Mouse (Mus musculus) heart, postnatal 0 days (tissue): ENCODE data around the gene Qtrt1. TPM values are rescaled to one million over a fixed set of nuclear protein-coding genes. Genes with fewer than 3 reads are reported as not detected.

Experiments used
- ATAC-seq: fragments of 200-750 bp; cut with Nextera tagmentation; 2 replicates; pipeline ENCODE4 v1.8.0; 2017; ENCODE audit warnings: low read depth, moderate number of reproducible peaks, moderate library complexity; ENCODE audit not compliant: insufficient read depth
- DNase-seq: peaks from one replicate; pipeline ENCODE4 v3.0.0-alpha.2; 2016; ENCODE audit warnings: low spot score
- H3K27ac ChIP-seq: fragments of 300-500 bp; sonication (generic); 2 replicates; pipeline ENCODE4 v1.5.1; 2014; ENCODE audit warnings: low read depth, mild to moderate bottlenecking
- H3K27me3 ChIP-seq: fragments of 300-500 bp; sonication (generic); 2 replicates; pipeline ENCODE4 v1.6.1; 2014; ENCODE audit warnings: low read length, mixed read lengths; ENCODE audit not compliant: control insufficient read depth, insufficient read depth
- H3K36me3 ChIP-seq: fragments of 300-500 bp; sonication (generic); replicated peaks from 2 replicates; pipeline ENCODE4 v1.6.1; 2014; ENCODE audit warnings: low read length, mixed read lengths; ENCODE audit not compliant: control insufficient read depth, insufficient read depth
- H3K4me1 ChIP-seq: fragments of 300-500 bp; sonication (generic); 2 replicates; pipeline ENCODE4 v1.6.1; 2014; ENCODE audit warnings: antibody characterized with exemption; ENCODE audit not compliant: control insufficient read depth, insufficient read depth
- H3K4me2 ChIP-seq: fragments of 300-500 bp; sonication (generic); 2 replicates; pipeline ENCODE4 v1.6.1; 2014; ENCODE audit warnings: low read depth, mild to moderate bottlenecking, low read length, moderate library complexity
- H3K4me3 ChIP-seq: fragments of 300-500 bp; sonication (generic); 2 replicates; pipeline ENCODE4 v1.5.1; 2014; ENCODE audit warnings: low read depth, low read length
- H3K9ac ChIP-seq: fragments of 300-500 bp; sonication (generic); replicated peaks from 2 replicates; pipeline ENCODE4 v1.6.1; 2014; ENCODE audit warnings: low read depth, low read length, mixed read lengths
- H3K9me3 ChIP-seq: fragments of 300-500 bp; sonication (generic); replicated peaks from 2 replicates; pipeline ENCODE4 v1.6.1; 2016; ENCODE audit warnings: low read length; ENCODE audit not compliant: control insufficient read depth
- CTCF ChIP-seq: IDR thresholded peaks from 2 replicates; pipeline ENCODE4 v1.5.1; 2016; ENCODE audit warnings: antibody characterized with exemption, control low read depth, low read depth
- EP300 ChIP-seq: IDR thresholded peaks from 2 replicates; pipeline ENCODE4 v1.6.1; 2016; ENCODE audit warnings: antibody characterized with exemption, low read depth
- whole genome bisulfite sequencing: fragments of 180-500 bp; shearing (Covaris S2); extraction: QIAGEN DNeasy Blood & Tissue Kit; methylation state at CpG from one replicate; pipeline ENCODE4 v1.1.7; 2014; 5-methylcytosine and 5-hydroxymethylcytosine counted together
- polyA plus RNA-seq: library from polyadenylated mRNA; unstranded; fragments of >200 nt; fragmentation: Nextera tagmentation; extraction: Ambion mirVana; gene quantifications from 2 replicates; pipeline ENCODE4 v1.2.1, GENCODE M21; 2015
- total RNA-seq: library from RNA; depleted of rRNA; stranded (reverse); fragments of >200 nt; gene quantifications from 2 replicates; pipeline ENCODE4 v1.2.3, GENCODE M21; 2014; ENCODE audit warnings: low replicate concordance

Gene Qtrt1
- total and polyA plus RNA-seq, 2 experiments from 2014 or later, result 15.5 to 39.7 TPM

GRCm38 (mm10) chr9:21437577-21437976 lies 25.9 kb downstream of the Qtrt1 start:
- Histone ChIP-seq H3K36me3 (no peaks in the 10 kb centered on the region), H3K27me3 (no peaks in the 10 kb centered on the region), H3K27ac (peak overlapping the region; percentile 81), H3K9ac (no peak overlapping the region), H3K4me1 (peaks cover 47% of the 10 kb centered on the region), H3K9me3 (no peaks in the 10 kb centered on the region), H3K4me3 (no peak overlapping the region), H3K4me2 (no peak overlapping the region)
- TF ChIP-seq EP300 (no peak), CTCF (no peak)
- DNase-seq, result no peak
- WGBS, result 89% methylated on average over 6 of the region's 6 CpGs
- no peak for ATAC-seq

DNA sequence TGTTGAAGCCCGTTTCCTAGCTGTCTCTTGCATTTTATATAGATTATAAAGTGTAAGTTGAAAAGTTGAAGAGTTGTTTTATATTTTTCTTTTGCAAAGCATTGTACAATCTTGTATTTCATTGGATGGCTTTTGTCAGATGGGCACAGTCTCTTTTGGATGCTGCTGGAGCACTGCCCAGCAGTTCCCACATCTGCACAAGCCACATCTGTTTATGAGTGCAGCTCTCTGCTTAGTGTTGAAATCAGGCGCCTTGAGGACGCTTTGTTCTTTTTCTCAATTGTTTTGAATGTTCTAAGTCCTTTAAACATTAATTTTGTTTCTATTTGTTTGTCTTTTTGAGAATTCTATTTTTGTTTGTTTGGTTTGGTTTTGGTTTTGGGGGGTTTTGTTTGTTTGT lies 26.6 kb downstream of the Qtrt1 start:
- Histone ChIP-seq H3K4me1 (peaks cover 45% of the 10 kb centered on the region), H3K36me3 (no peaks in the 10 kb centered on the region), H3K27me3 (no peaks in the 10 kb centered on the region), H3K4me2 (no peak overlapping the region), H3K9me3 (no peaks in the 10 kb centered on the region), H3K27ac (0 out of 2 replicates have a peak overlapping the region, but pooled peaks have one; percentile 37), H3K4me3 (no peak overlapping the region), H3K9ac (no peak overlapping the region)
- TF ChIP-seq EP300, result no peak
- WGBS, result 66% methylated on average over 3 of the region's 3 CpGs
- ATAC-seq (no peak), DNase-seq (no peak)

DNA sequence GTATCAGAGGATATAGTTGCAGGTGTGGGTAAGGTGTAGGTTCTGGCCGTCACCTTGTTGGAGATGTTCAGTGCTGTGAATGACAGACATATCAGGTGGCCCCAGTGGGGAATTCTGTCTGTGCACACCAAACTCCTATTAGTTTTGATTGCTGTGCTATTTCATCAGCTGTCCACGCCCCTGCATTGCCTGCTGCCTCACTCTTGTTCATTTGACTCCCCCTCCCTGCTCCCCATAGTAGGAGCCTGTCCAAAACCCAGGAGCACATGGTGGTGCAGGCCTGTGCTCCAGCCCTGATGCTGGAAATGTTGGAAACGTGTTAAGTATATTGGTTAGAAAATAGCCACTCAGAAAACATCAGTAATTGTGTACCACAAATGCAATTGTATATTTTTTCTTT lies 27.8 kb downstream of the Qtrt1 start:
- Histone ChIP-seq H3K4me3 (no peak overlapping the region), H3K27me3 (no peaks in the 10 kb centered on the region), H3K4me2 (no peak overlapping the region), H3K9ac (no peak overlapping the region), H3K4me1 (peaks cover 36% of the 10 kb centered on the region), H3K27ac (no peak overlapping the region), H3K36me3 (no peaks in the 10 kb centered on the region), H3K9me3 (no peaks in the 10 kb centered on the region)
- 62% methylated on average over 3 of the region's 3 CpGs for WGBS
- DNase-seq, result no peak
- no peak for TF ChIP-seq EP300
- TF ChIP-seq CTCF, result no peak
- ATAC-seq, result no peak

DNA sequence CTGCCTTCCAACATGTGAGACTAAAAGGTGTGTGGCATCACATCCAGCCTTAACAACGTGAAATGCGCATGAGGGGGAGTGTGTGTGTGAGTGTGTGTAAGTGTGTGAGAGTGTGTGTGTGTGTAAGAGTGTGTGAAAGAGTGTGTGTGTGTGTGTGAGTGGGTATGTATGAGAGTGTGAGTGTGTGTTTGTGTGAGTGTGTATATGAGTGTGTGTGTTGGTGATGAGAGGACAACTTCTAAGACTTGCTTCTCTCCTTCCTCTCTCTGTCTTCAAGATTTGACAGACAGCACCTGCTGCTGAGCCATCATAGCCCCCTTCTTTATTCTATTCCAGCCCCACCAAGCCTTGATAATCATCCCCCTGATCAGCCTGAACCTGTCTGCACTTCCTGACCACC lies 28.3 kb downstream of the Qtrt1 start:
- 90% methylated on average over 2 of the region's 2 CpGs for WGBS
- Histone ChIP-seq H3K27me3 (no peaks in the 10 kb centered on the region), H3K36me3 (no peaks in the 10 kb centered on the region), H3K9me3 (no peaks in the 10 kb centered on the region), H3K4me2 (no peak overlapping the region), H3K27ac (no peak overlapping the region), H3K4me1 (peaks cover 36% of the 10 kb centered on the region), H3K4me3 (no peak overlapping the region), H3K9ac (no peak overlapping the region)
- ATAC-seq, result no peak
- DNase-seq, result no peak
- TF ChIP-seq CTCF, result no peak
- TF ChIP-seq EP300, result no peak

- Histone ChIP-seq H3K4me1 (peaks cover 33% of the 10 kb centered on the region), H3K27me3 (no peaks in the 10 kb centered on the region), H3K27ac (no peak overlapping the region), H3K9me3 (no peaks in the 10 kb centered on the region), H3K36me3 (0 out of 2 replicates have a peak, but pooled peaks cover 3% of the 10 kb centered on the region), H3K9ac (no peak overlapping the region), H3K4me3 (no peak overlapping the region), H3K4me2 (no peak overlapping the region)
- no peak for TF ChIP-seq CTCF
- TF ChIP-seq EP300, result no peak
- ATAC-seq, result no peak
- DNase-seq, result no peak
Observed at GRCm38 (mm10) chr9:21440387-21440786, 28.8 kb downstream of the Qtrt1 start.

DNA sequence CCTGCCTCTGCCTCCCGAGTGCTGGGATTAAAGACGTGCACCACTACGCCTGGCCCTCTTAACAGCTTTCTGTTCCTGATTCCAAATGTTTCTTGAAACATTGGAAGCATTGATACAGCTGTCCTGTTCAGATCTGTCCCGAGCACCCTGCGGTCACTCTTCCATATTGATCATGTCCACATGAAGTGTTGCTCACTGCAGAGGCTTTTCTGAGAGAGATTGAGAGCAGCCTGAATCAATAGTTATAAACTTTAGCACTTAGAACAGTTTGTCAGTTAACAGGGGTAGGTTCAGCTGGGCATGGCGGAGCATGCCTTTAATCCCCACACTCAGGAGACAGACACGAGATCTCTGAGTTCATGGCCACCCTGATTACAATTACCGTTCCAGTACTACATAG lies 32.2 kb downstream of the Qtrt1 start:
- 94% methylated on average over 8 of the region's 8 CpGs for WGBS
- Histone ChIP-seq H3K9ac (no peak overlapping the region), H3K36me3 (0 out of 2 replicates have a peak, but pooled peaks cover 7% of the 10 kb centered on the region), H3K4me3 (no peak overlapping the region), H3K4me1 (no peaks in the 10 kb centered on the region; the same call in 1 of the 2 replicates), H3K9me3 (no peaks in the 10 kb centered on the region), H3K27me3 (no peaks in the 10 kb centered on the region), H3K27ac (no peak overlapping the region), H3K4me2 (no peak overlapping the region)
- no peak for TF ChIP-seq CTCF
- no peak for TF ChIP-seq EP300
- DNase-seq, result no peak
- no peak for ATAC-seq
